Mouse (Mus musculus) layer of hippocampus, postnatal 10 days (tissue): ENCODE data around the gene Tnfrsf1b. TPM values are rescaled to one million over a fixed set of nuclear protein-coding genes. Genes with fewer than 3 reads are reported as not detected.
"Not testable (repeated sequence)": the region's sequence is repeated elsewhere in the genome, so short reads cannot be mapped to it uniquely, and the experiment has no call there.

Experiments used
- DNase-seq, 2 experiments: peaks; one replicate each; pipeline ENCODE4 v3.0.0; 2021; ENCODE audit warnings: low spot score in 2 of 2
- total RNA-seq, 2 experiments: library from RNA; stranded (reverse); gene quantifications; 2 replicates each; pipeline ENCODE4 v1.2.3; 2021

Gene Tnfrsf1b
- total RNA-seq, 2 experiments from 2014 or later, result 2.5 TPM

DNA sequence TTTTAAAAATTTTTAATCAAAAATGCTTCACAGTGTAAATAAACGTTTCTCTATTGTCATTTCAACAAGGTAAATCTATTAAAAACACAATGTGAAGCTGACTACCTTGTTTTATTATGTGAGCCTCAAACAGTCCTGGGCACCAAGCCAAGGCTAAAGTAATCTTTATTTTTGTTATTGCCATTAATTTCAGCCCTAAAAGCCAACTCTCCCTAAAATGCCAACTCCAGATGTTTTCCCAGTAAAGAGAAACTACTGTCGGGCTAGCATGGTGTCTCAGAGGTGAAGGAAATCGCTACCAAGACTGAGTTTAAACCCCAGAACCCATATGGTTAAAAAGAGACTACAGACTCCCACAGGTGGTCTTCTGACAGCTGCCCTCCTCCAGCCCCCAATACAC, 53.3 kb downstream of the Tnfrsf1b start:
- no peak for DNase-seq

DNA sequence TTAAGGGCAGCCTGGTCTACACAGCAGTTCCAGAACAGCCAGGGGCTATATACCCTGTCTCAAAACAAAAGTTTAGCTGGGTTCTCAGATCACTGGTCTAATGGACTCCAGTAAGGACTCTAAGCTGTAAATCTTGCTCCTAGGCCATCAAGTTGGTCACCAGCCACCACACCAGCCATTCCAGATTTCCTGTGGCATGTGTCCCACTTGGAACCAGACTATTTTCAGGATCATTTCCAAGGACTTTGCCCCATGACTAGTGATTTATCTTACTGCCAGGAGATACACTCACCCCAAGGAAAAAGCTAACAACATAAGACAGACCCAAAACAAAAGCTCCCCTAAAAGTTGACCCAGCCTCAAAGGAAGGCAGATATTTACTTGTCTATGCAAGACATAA, 54.0 kb downstream of the Tnfrsf1b start:
- DNase-seq, result peak in 1 of 2 experiments; percentile 36

DNA sequence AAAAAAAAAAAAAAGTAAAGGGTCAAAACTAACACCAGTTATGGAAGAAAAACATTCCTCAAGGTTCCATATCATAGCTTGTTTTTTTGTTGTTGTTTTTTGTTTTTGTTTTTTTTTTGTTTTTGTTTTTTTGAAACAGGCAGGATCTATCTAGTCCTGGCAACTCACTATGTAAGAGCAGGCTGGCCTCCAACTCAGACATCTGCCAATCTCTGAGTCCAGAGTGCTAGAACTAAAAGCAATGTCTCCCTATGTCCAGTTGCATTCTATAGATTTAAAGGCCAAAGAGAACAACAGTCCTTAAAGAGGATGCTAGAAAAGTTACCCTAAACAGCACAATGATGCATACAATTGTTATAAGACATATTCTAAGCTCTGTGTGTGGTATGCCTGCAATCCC, 58.1 kb downstream of the Tnfrsf1b start:
- DNase-seq, result no peak

DNA sequence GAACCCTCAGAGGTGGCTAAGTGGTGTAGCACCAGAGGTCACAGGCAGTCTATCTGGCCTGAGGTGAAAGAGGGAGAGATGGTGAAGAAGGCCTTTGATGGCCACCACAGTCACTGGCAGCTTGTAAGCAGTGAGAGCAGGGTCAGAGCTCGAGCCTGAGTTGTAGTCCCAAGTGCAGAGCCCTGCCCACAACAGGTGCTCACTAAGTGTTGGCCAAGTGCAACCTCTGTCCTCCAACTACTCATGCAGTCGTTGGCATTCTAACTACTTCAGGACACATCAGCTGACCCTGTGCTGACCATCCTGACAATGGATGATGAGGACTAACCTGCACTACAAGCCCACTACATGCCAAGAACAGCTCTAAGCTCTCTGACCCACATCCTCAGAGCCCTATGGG, 59.1 kb downstream of the Tnfrsf1b start:
- DNase-seq, result no peak

DNA sequence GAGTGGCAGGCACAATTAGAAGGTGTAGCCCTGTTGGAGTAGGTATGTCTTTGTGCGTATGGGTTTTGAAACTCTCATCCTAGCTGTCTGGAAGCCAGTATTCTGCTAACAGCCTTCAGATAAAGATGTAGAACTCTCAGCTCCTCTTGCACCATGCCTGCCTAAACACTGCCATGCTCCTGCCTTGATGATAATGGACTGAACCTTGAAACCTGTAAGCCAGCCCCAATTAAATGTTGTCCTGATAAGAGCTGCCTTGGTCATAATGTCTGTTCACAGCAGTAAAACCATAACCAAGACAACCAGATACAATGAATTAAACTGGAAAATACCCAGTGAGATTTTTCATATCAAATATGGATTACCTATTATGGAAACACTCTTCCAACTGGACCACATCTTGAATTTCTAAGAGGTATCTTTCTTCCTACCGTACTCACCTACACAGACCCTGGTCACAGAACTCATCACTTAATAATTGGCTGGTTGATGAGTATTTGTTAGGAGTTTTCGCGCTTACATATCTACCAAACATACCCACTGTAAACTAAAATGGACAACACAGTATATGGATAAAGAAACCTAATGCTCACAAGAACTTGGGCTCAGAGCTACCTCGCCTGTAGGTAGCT, 67.6 kb downstream of the Tnfrsf1b start:
- DNase-seq, result no peak

DNA sequence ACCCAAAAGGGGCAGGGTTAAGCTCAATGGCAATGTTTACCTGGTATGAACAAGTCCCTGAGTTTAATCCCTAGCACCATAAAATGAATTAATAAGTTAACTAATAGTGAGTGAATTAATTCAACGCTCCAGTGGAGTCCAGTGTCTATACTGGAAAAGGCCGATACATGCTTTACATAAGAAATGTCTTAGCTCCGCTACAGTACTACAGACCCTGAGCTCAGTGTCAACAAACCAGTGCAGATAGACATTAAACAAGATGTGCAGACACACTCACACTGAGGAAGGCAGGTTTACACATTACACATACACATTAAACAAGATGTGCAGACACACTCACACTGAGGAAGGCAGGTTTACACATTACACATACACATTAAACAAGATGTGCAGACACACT, 81.1 kb downstream of the Tnfrsf1b start:
- DNase-seq, result not testable (repeated sequence)

DNA sequence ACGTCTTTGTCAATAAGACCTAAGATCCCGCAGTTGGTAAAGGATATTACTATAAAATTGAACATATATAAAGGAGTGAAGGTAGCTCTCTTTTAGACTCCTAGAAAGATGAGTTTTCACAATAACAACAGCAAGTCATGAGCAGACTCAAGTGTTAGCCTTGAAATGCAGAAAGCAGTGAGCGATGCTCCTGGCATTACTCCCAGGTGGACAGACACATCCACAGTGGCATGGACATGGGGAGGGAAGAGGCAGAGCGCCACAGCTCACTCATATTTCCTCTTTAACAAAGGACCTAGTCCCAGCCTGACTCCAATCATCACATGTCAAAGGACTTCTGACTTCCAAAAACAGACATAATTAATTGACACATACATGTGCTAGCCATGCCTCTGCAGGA, 82.6 kb downstream of the Tnfrsf1b start:
- DNase-seq, result no peak

Other genes with a start within 250 kb of the Tnfrsf1b start
- 10 to 100 TPM; 56.6 to 69.6 TPM for gene Vps13d, start 51.9 kb downstream of the Tnfrsf1b start, total RNA-seq
- gene Tnfrsf8, start 68.3 kb upstream of the Tnfrsf1b start, total RNA-seq, result under 1 TPM; 0.47 to 0.73 TPM